Mouse (Mus musculus): ENCODE measurements around the gene Pcdh10.

The Pcdh10 gene

GRCm38 (mm10) chr3:45378145-45378544, at the start of gene Pcdh10:
Gene Pcdh10, plus strand, starts transcription at chr3:45378398.
- no peak for DNase-seq (ENCODE audit: low read depth, low spot score)

GRCm38 (mm10) chr3:45355919-45356318, 22.3 kb upstream of the Pcdh10 start:
- DNase-seq (ENCODE audit: low read depth, low spot score): no peak

- DNase-seq (ENCODE audit: low read depth, low spot score): no peak
Measured at GRCm38 (mm10) chr3:45368952-45369351, 9.2 kb upstream of the Pcdh10 start.

GRCm38 (mm10) chr3:45375761-45376500, 2.3 kb upstream of the Pcdh10 start:
- DNase-seq (ENCODE audit: low read depth, low spot score): no peak

GRCm38 (mm10) chr3:45376501-45377390, 1.5 kb upstream of the Pcdh10 start:
- DNase-seq (ENCODE audit: low read depth, low spot score): no peak

- DNase-seq (ENCODE audit: low read depth, low spot score): no peak
Measured at GRCm38 (mm10) chr3:45377391-45377998, 703 bp upstream of the Pcdh10 start.

- no peak for DNase-seq (ENCODE audit: low read depth, low spot score)
Measured at GRCm38 (mm10) chr3:45379541-45379971, 1.4 kb downstream of the Pcdh10 start.

GRCm38 (mm10) chr3:45379972-45380761, 2.0 kb downstream of the Pcdh10 start:
- no peak for DNase-seq (ENCODE audit: low read depth, low spot score)

GRCm38 (mm10) chr3:45380811-45381761, 2.9 kb downstream of the Pcdh10 start:
- DNase-seq (ENCODE audit: low read depth, low spot score): no peak

- DNase-seq (ENCODE audit: low read depth, low spot score): no peak
Measured at GRCm38 (mm10) chr3:45382032-45382755, 4.0 kb downstream of the Pcdh10 start.

GRCm38 (mm10) chr3:45383831-45384230, 5.6 kb downstream of the Pcdh10 start:
- no peak for DNase-seq (ENCODE audit: low read depth, low spot score)

- no peak for DNase-seq (ENCODE audit: low read depth, low spot score)
Measured at GRCm38 (mm10) chr3:45385028-45385427, 6.8 kb downstream of the Pcdh10 start.

- no peak for DNase-seq (ENCODE audit: low read depth, low spot score)
Measured at GRCm38 (mm10) chr3:45385451-45385850, 7.3 kb downstream of the Pcdh10 start.

- DNase-seq (ENCODE audit: low read depth, low spot score): no peak
Measured at GRCm38 (mm10) chr3:45386512-45386911, 8.3 kb downstream of the Pcdh10 start.

GRCm38 (mm10) chr3:45397101-45397500, 18.9 kb downstream of the Pcdh10 start:
- DNase-seq (ENCODE audit: low read depth, low spot score): no peak

- DNase-seq (ENCODE audit: low read depth, low spot score): no peak
Measured at GRCm38 (mm10) chr3:45403239-45403638, 25.0 kb downstream of the Pcdh10 start.

GRCm38 (mm10) chr3:45431691-45432090, 53.5 kb downstream of the Pcdh10 start:
- DNase-seq (ENCODE audit: low read depth, low spot score): no peak

- DNase-seq (ENCODE audit: low read depth, low spot score): no peak
Measured at GRCm38 (mm10) chr3:45432172-45432765, 54.1 kb downstream of the Pcdh10 start.

Data from c-Kit-negative CD71-positive TER-119-positive erythroid progenitor cells, embryonic 14.5 days (primary cell).